Mouse (Mus musculus) right cerebral cortex, adult 18-20 months (tissue): ENCODE measurements at regions not wholly inside any gene's neighbourhood (a gene's known extent, or its start where the extent isn't known, plus 50 kb on each side); places are given as distances from the start of the nearest gene placed in this dataset.

Experiments
- DNase-seq: peaks from one replicate; pipeline ENCODE4 v3.0.0; 2022; ENCODE audit warnings: mixed read lengths

DNA sequence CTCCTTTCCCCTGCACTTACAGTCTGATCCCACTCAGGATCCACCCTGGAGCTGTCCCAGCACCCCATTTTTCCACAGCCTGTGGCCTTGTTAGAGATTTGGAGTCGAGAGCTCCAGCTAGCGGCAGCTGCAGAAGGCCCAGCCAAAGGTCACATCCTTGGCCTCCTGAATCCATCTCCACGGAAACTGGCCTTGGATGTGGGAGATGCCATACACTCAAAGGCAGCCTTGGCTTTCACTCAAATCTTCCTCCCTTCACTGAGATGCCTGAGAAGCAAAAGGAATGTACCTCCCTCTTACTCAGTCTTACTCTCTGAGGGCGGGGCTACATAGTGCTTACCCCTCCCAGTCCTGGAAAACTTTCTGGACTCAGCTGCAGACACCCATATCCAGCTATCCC lies 56.2 kb upstream of the Ky start:
- no peak for DNase-seq

DNA sequence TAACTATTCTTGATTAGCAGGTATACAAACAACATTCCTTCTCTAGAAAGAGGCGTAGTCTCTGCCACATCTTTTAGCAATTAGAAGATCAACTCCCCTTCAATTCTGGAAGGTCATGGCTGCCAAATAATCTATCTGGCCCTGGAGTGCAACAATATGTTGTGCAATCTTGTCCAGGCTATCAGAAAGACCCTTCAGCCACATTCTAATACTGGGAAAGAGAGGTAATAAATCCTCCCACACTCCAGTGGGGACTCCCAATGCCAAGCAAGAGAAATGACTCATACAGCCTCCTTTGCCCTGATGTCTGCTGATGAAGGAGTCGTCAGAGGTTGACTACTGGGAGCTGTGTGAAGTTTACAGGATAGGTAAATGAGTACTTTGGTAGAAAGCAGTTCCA lies 59.5 kb upstream of the Ky start:
- no peak for DNase-seq

DNA sequence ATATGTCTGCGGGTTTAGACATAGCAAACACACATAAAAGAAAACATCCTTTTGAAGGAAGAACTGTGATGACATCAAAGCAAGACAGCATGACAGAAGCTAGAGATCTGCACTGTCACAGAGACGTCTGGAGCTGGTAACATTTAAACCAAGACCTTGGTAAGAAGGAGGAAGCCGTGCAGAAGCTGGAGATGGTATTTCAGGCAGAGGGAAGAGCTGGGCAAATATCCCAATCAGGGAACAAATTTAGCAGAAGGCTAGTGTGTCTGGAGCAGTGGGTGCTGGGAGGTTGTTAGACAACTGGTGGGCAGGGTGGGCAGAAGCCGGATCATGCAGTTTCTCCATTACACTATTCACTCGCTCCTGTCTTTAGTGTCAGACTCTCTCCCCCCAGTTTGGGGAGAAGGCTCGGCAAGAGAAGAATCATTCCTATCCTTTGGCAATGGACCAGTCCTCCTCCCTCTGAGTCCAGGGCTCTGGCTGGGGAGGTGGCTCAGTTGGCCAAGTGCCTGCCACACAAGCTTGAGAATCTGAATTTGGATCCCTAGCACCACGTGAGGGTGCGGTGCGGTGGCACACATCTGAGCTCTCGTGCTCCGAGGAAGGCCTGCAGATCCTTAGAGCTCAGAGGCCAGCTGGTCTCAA lies 63.2 kb upstream of the Ky start:
- DNase-seq = peak; percentile 42

DNA sequence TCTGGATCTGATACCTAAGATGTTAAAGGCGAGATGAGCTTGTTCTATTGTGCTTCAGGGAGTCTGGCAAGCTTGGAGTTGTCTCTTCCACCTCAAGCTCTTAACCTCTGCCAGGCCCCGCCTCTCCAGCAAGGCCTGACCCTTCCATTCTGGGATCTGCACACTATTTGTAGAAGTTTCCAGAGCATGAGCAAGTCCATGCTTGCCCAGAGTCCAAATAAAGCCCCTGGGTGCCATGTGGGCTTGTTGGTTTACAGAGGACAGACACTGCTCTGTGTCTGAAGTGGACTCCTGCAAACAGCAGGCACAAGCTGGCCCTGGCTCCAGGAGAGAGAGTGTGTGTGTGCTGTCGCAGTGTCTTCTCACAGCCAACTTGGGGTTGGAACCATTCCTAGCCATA lies 67.9 kb upstream of the Ky start:
- DNase-seq = no peak

DNA sequence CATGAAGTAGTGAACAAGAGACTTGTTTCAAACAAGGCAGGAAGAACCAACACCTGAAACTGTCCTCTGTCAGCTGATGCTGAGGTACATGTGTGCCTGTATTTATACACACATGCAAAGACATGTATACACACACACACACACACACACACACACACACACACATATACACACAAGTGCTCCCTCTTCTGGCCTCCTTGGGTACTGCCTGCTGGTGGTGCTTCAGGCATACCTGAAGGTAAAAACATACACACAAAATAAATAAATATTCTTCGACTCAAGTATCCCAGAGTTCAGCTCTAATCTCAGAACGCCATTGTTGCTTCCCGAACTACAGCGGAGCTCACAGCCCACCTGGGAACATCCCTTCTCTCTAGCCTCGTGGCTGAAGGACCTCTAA lies 69.2 kb upstream of the Ky start:
- DNase-seq = no peak

DNA sequence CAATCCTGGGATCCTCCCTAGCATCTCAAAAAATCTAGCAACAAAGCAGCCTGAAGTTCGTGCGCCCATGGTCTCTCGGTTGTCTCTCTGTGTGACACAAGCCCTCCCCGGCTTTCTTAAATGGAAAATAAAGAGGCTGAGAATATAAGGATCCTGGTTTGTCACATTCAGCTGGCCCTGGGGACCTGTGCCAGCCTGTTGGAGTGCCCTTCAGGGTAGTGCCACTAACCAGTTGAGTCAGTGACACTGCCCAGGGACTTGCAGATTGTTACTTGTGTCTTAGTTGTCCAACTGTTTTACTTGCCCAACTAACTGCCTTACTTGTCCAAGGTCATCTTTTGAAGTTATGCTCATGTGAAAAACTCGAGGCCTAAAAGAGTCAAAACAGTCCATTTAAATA lies 73.5 kb upstream of the Ephb1 start:
- DNase-seq = no peak

DNA sequence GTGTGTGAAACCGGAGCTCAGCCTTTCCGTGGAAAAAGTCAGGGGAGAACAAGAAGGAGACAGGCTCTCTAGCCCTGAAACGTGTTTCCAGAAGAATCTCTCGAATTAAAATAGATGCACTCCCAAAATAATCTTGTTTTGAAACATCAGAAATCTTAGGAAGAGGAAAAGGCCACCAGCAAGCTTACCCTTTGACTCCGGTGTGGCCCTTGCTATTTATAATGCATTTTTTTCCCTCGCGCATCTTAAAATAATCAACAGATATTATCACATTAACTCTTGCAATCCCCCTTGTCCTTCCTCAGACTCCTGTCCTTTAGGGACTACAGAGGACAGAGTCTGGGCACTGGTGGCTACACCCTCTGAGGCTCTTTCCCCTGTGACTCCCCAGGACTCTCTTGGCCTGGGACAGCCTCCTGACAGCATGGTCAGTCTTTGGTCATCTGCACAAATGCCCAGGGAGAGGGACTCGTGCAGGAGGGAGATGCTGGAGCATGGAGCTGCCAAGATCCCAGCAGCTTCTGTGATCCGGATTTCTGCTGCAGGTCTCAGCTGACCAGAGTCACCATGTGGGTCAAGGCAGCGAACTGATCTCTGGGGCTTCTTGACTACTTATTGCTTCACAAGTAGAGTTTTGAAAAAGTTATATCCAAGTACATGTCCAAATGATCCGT lies 70.3 kb upstream of the Ephb1 start:
- no peak for DNase-seq

DNA sequence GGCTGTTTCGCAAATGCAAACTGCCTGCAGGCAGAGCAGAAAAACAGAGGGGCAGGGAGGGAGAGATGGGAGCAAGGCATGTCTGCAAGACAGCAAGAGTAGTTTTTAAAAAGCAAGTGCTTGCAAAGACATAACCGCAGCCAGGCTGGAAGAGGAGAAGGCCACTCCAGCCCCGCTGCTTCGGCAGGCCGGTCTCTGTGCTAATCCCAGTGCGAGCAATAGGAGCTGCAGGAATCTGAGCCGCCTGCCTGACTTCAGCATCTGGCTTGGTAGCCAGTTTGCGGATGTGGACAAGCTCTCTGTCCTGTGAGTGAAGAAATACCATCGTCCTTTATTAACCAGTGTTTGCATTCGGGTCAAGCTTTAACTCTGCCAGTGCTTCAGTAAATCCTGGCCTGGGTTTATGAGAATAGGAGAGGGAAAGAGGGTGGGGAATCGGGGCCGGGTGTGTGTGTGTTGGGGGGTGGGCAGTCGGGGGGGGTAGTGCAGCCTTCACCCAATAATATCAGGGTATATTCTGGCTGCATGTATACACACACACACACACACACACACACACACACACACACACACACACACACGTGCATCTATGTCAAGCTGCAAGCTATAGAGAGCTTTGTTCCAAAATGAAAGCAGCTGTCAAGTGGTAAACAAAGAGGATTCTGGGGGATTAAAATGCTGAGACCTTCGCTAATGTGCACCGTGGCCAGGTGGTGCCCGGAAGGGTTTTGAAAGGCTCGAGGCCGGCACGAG lies 69.6 kb upstream of the Ephb1 start:
- DNase-seq = no peak

DNA sequence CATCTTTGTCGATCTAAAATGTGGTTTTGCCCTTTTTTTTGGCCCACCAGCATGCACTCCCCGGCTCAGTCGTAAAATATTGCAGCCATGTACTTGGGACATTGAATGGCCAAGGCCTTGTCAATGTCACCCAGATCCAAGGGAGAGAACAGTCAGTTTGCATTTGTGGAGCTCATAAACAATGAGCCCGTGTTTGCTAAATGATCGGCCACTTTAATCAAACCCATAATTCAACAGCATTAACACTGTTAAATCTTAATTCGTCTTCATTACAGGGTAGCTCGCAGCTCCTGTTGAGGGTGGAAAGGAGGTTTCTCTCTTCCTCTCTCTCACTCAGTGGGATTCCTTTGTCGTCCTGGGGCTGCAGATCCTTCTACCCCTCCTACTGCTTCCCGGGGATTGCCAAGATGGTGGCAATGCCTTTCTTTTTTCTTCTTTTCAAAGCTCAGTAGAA lies 69.0 kb upstream of the Ephb1 start:
- DNase-seq = no peak

DNA sequence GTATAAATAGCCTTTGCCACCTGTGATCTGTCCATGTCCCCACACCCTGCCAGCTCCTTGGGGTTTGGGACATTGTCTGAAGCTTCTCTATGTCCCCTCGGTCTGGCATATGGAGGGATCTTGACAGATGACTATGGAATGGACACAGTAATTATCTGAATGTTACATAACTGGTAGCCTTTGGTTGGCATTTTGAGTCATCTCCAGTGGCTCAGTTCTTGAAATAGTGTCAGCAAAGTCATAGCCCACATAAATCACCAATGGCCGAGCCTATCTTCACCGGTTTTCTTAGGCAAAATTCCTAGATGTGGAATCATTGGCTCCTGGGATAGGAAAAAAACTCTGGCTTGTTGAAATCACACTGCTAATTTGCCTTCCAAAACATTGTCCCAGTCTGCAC lies 67.3 kb upstream of the Ephb1 start:
- no peak for DNase-seq

DNA sequence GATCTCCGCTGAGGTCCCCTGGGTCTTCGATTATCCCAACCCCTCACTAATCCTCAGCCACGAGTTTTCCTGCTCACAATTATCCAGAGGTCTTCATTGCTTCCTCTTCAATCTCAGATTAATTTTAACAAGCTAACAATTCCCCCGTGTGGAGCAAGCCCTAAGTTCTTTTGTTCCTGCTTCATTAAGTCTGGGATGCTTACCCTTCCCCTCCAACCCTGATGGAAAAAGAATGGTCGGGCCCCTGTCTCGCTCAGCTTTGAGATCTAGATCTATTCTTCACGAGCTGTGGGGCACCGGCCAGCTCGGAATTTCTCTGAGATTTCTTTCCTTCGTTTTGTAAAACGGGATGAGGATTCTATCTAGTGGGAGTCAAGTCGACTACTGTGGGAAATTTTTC lies 65.7 kb upstream of the Ephb1 start:
- DNase-seq = no peak

DNA sequence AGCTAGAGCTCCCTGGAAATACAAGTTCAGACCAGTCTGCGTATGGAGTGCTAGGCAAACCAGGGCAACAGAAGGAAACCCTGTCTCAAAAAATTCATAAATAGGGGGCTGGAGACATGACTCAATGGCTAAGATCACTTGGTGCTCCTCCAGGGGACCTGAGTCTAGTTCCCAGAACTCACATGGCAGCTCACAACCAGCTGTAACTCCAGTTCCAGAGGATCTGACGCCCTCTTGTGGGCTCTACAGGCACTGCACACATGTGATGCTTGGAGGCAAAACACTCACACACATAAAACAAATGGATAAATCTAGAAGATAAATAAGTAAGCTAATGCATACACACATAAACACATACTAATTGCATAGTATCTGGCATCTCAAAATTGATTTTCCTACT lies 59.1 kb upstream of the Ephb1 start:
- DNase-seq = no peak

DNA sequence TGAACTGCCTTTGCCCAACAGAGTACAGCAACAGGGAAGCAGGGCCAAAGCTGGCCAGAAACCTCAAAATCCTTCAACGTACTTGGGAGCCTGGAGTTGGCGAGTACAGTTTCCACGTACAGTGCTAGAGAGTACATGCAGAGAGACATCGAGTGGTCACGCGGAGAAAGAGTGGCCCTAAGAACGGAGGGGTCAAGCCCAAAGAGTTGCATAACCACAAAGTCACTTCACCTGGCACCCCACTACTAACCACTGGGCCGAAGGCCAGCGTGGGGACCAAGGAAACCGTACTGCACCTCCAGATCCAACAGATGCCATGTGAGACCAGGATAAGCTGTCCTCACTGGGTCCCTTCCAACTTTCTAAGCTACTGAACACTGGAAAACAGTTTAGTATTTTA lies 56.2 kb upstream of the Ephb1 start:
- no peak for DNase-seq

DNA sequence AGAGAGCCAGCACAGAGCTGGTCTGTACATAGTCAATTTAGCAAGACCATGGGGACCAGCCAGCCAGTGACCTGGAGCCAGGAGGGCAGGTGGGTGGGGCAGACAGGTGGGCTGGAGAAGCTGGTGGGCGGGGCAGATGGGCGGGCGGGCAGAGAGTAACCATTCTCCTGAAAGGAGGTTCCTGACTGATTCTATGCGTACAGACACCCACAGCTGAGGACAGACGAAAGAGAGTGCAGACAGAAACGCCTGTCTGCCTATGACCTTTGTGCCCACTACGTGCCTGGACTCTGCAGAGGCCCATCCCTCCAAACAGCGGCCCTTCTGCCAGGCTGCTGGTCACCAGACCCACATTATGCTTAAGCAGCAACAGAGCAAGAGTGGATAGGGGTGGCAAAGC lies 51.5 kb upstream of the Ephb1 start:
- DNase-seq = no peak
